Comparison of ENCODE assay signal across 7 mouse cellular contexts in the genomic region with DNA sequence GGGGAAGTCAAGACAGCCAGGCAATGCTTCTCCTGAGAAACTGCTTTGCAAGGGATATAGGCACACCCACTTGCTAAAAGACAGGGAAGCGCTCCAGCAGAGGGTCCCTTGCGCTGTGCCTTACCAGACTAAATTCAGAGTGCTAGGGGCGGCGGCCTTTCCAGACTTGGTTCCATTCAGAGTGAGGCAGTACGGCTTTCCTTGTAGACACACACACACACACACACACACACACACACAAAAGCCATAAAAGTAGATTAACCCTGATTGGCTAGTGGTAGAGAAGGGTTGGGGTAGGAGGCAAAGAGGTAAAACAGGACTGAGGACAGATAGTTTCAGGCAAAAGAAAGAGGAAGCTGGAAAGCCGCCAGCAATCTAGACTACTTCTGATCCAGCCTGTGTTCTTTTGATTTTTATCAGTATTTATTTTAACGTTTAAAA. TPM values are rescaled to one million over a fixed set of nuclear protein-coding genes. Genes with fewer than 3 reads are reported as not detected.
A peak's percentile ranks its signal among the peaks of the same experiment; 100 is the strongest.
DNase-seq lines count a peak whose midpoint lies in the region; ATAC-seq and TF ChIP-seq lines count a peak whose summit lies in the region.

No protein-coding gene starts in this region.

- no peaks in the 10 kb centered on the region for H3K36me3 ChIP-seq in ES-E14 (ENCODE audit: control insufficient read depth, insufficient read depth, low read length, poor library complexity, severe bottlenecking)
- no peaks in the 10 kb centered on the region for H3K36me3 ChIP-seq in forebrain, postnatal 0 days (ENCODE audit: insufficient read depth)
- H3K36me3 ChIP-seq in limb, embryonic 15.5 days, result no peaks in the 10 kb centered on the region
- H3K36me3 ChIP-seq in stomach, embryonic 14.5 days (ENCODE audit: control insufficient read depth, insufficient read depth, low read length), result no peaks in the 10 kb centered on the region

- H3K4me2 ChIP-seq in forebrain, postnatal 0 days (ENCODE audit: low read depth), result peak overlapping the region; percentile 100
- peak overlapping the region; percentile 98; the same call in 1 of the 2 replicates for H3K4me2 ChIP-seq in limb, embryonic 15.5 days
- peak overlapping the region; percentile 100; the same call in 1 of the 2 replicates for H3K4me2 ChIP-seq in stomach, embryonic 14.5 days (replicated peaks; ENCODE audit: low read depth, low read length)

- H3K27ac ChIP-seq in ES-E14 (ENCODE audit: insufficient read depth, low read depth, low read length, poor library complexity, severe bottlenecking), result no peak overlapping the region
- no peak overlapping the region for H3K27ac ChIP-seq in forebrain, postnatal 0 days (ENCODE audit: low read depth, low read length)
- H3K27ac ChIP-seq in limb, embryonic 15.5 days, result no peak overlapping the region
- no peak overlapping the region for H3K27ac ChIP-seq in stomach, embryonic 14.5 days (ENCODE audit: low read length)

- peaks cover 0 to 2% of the 10 kb centered on the region in 2 experiments; a peak in 2 of 4 replicates for H3K4me1 ChIP-seq in ES-E14 (ENCODE audit: control insufficient read depth in 2 of 2, insufficient read depth in 2 of 2, low read length in 2 of 2, poor library complexity in 1 of 2)
- H3K4me1 ChIP-seq in forebrain, postnatal 0 days (ENCODE audit: insufficient read depth), result no peaks in the 10 kb centered on the region
- H3K4me1 ChIP-seq in limb, embryonic 15.5 days, result peaks cover 19% of the 10 kb centered on the region
- H3K4me1 ChIP-seq in stomach, embryonic 14.5 days (ENCODE audit: control insufficient read depth, insufficient read depth, low read length), result peaks cover 4% of the 10 kb centered on the region; the same call in 1 of the 2 replicates

- in situ Hi-C loops in ES-E14 (cut with MboI; ENCODE audit: low sequenced_read_pairs in 2 of 2, unreplicated experiment in 2 of 2), result no loop called here

- H3K27me3 ChIP-seq in forebrain, postnatal 0 days (ENCODE audit: insufficient read depth, low read length), result no peaks in the 10 kb centered on the region; the same call in 1 of the 2 replicates
- no peaks in the 10 kb centered on the region for H3K27me3 ChIP-seq in limb, embryonic 15.5 days
- no peaks in the 10 kb centered on the region for H3K27me3 ChIP-seq in stomach, embryonic 14.5 days (ENCODE audit: control insufficient read depth, insufficient read depth, low read length)

- H3K9ac ChIP-seq in ES-E14 (ENCODE audit: insufficient read depth, low read depth, low read length, poor library complexity, severe bottlenecking), result no peak overlapping the region
- no peak overlapping the region for H3K9ac ChIP-seq in forebrain, postnatal 0 days
- no peak overlapping the region for H3K9ac ChIP-seq in limb, embryonic 15.5 days
- no peak overlapping the region for H3K9ac ChIP-seq in stomach, embryonic 14.5 days (replicated peaks; ENCODE audit: low read depth, low read length)

- H3K4me3 ChIP-seq in ES-E14 (ENCODE audit: insufficient read depth in 1 of 2, low read depth in 1 of 2, low read length in 2 of 2, poor library complexity in 1 of 2, severe bottlenecking in 1 of 2), result no peak overlapping the region
- no peak overlapping the region for H3K4me3 ChIP-seq in forebrain, postnatal 0 days (ENCODE audit: low read depth, low read length)
- H3K4me3 ChIP-seq in limb, embryonic 15.5 days, result peak overlapping the region; percentile 78; the same call in 1 of the 2 replicates
- H3K4me3 ChIP-seq in stomach, embryonic 14.5 days (ENCODE audit: low read depth, low read length), result no peak overlapping the region

- DNase-seq in 3T3-L1 (ENCODE audit: low read depth, low spot score) (peak; percentile 40), ES-E14 (ENCODE audit: low read depth, low spot score) (peak; percentile 27)
- DNase-seq in forebrain, postnatal 0 days, result peak; percentile 8
- DNase-seq in thymus, postnatal 0 days (ENCODE audit: low spot score), result no peak
- no peak for DNase-seq in right cerebral cortex, postnatal 36 days (ENCODE audit: low spot score in 2 of 2)

- 34% methylated on average over 7 of the region's 7 CpGs for WGBS in forebrain, postnatal 0 days
- 26% methylated on average over 7 of the region's 7 CpGs for WGBS in limb, embryonic 15.5 days
- WGBS in stomach, embryonic 14.5 days, result 35% methylated on average over 7 of the region's 7 CpGs

- no peaks in the 10 kb centered on the region for H3K9me3 ChIP-seq in ES-E14 (ENCODE audit: control insufficient read depth, insufficient read depth, low read depth, low read length)
- no peaks in the 10 kb centered on the region for H3K9me3 ChIP-seq in forebrain, postnatal 0 days (ENCODE audit: low read length)
- no peaks in the 10 kb centered on the region for H3K9me3 ChIP-seq in limb, embryonic 15.5 days
- no peaks in the 10 kb centered on the region for H3K9me3 ChIP-seq in stomach, embryonic 14.5 days (ENCODE audit: control insufficient read depth, low read depth, low read length)

- no peak for TF ChIP-seq CTCF in forebrain, postnatal 0 days (IDR thresholded peaks at IDR 0.05; ENCODE audit: low read depth)

- peak; percentile 60 for ATAC-seq in forebrain, postnatal 0 days
- no peak for ATAC-seq in limb, embryonic 15.5 days (ENCODE audit: insufficient number of reproducible peaks, low FRiP score, low TSS enrichment, low read depth)
- 0 out of 2 replicates have a peak, but pooled peaks have one; percentile 44 for ATAC-seq in stomach, embryonic 14.5 days (ENCODE audit: insufficient number of reproducible peaks, insufficient read depth, low FRiP score, low read depth)

TF ChIP-seq in ES-E14, 5 proteins besides CTCF, POLR2A, EP300 and RAD21:
- TF ChIP-seq ZC3H11A (IDR thresholded peaks at IDR 0.05; ENCODE audit: borderline replicate concordance, low read depth, low read length) (no peak), ZNF384 (IDR thresholded peaks at IDR 0.05; ENCODE audit: low read depth, low read length) (no peak), HCFC1 (IDR thresholded peaks at IDR 0.05; ENCODE audit: borderline replicate concordance, insufficient read depth, low read length) (no peak), CHD2 (IDR thresholded peaks at IDR 0.05; ENCODE audit: low read depth, low read length) (no peak), MAFK (IDR thresholded peaks at IDR 0.05; ENCODE audit: insufficient read depth, low read depth, low read length) (no peak)

RNA-seq across cellular contexts. Expression of gene Adgrg6, which starts 0.7 kb away (rescaled TPM):
- total RNA-seq in ES-E14 (2012; rRNA removed), result 0.69 and 2.7 TPM in 2 replicates
- total RNA-seq in forebrain, postnatal 0 days (2014; rRNA removed), result 1.6 and 1.8 TPM in 2 replicates
- 0.44 and 0.59 TPM in 2 replicates for polyA plus RNA-seq in forebrain, postnatal 0 days (2015; fragmentation: Nextera tagmentation; extraction: Ambion mirVana)
- polyA plus RNA-seq in limb, embryonic 15.5 days (2015; fragmentation: Nextera tagmentation; extraction: Ambion mirVana), result 8.2 and 8.9 TPM in 2 replicates
- 5.6 and 7.2 TPM in 2 replicates for polyA plus RNA-seq in stomach, embryonic 14.5 days (2014; fragmentation: Nextera tagmentation; extraction: Ambion mirVana)
- polyA plus RNA-seq in thymus, postnatal 0 days (2015; fragmentation: Nextera tagmentation; extraction: Ambion mirVana), result 0.35 and 0.44 TPM in 2 replicates

Comparison
In these comparisons a context has a peak if more than half of its experiments do, and no peak if none do; other contexts are left out.
1. DNase-seq: peak in 3T3-L1 (single experiment), ES-E14 (single experiment) and forebrain, postnatal 0 days (single experiment); none in thymus, postnatal 0 days (single experiment) and right cerebral cortex, postnatal 36 days (0 of 2).
2. Peak in every context shown above with its lines, with median percentiles within 50 percentile points of each other: H3K4me2 ChIP-seq.